Comparison of ENCODE assay signal across 9 mouse cellular contexts in the genomic region with DNA sequence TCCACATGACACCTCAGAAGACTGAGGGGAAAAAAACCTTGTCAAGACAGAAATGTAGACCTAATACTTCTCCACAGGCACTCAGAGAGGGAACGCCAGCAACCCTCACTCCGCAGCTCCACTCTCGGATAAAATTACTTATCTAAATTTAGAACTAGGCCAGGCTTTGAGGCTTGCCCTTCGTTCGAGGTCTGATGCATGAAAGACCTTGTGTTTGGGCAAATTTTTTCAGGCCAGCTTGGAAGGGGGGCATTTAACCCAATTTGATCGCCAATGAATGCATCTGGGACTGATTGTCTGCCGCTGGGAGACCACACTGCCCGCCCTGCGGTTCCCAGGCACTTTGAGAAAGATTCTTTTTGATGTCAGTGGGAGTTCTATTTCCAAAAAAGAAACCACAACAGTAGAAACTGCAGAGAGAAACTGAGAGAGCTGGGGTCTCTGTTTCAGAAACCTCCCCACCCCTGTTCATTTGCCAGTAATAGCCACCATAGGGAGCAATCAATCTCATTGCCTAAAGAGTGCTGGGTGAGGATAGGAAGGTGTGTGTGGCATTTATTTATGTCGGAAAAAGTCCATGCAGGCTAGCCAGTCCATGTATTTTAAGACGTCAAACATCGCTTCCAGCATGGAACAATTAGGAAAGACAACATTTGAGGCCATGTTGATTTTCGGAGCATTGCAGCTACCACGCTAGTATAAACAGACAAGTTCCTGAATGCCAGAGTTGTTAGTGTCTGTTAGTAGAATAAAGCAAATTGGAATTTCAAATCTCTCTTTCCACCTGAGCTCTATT.
A peak's percentile ranks its signal among the peaks of the same experiment; 100 is the strongest.
DNase-seq lines count a peak whose midpoint lies in the region; ATAC-seq and TF ChIP-seq lines count a peak whose summit lies in the region.
"Had no signal": no experiment of that assay in that cellular context is flagged by ENCODE, and none has a peak within 500 bp of the region (broad histone marks: within the 10 kb centered on the region; RNA-seq: fewer than 3 reads in every experiment).

No protein-coding gene starts in this region.

- H3K36me3 ChIP-seq in liver, embryonic 11.5 days (ENCODE audit: control insufficient read depth, insufficient read depth, low read length), result no peaks in the 10 kb centered on the region

- H3K9me3 ChIP-seq in liver, embryonic 11.5 days (ENCODE audit: control insufficient read depth, low read length), result no peaks in the 10 kb centered on the region

- H3K9ac ChIP-seq in liver, embryonic 11.5 days (ENCODE audit: low read depth, low read length), result no peak overlapping the region

- no peak for ATAC-seq in liver, embryonic 11.5 days (replicated peaks; ENCODE audit: low FRiP score)

- H3K27ac ChIP-seq in cerebellum, adult 2 months (ENCODE audit: insufficient read depth, low read length), result no peak overlapping the region
- no peak overlapping the region for H3K27ac ChIP-seq in liver, embryonic 11.5 days (ENCODE audit: low read depth, low read length)

- no peak overlapping the region for H3K4me3 ChIP-seq in cerebellum, adult 2 months (replicated peaks; ENCODE audit: insufficient read depth, low read depth, low read length)
- H3K4me3 ChIP-seq in liver, embryonic 11.5 days (ENCODE audit: low read depth, low read length), result no peak overlapping the region
- H3K4me3 ChIP-seq: myocyte had no signal

- no peak overlapping the region for H3K4me2 ChIP-seq in liver, embryonic 11.5 days

- TF ChIP-seq POLR2A in cerebellum, adult 2 months (IDR thresholded peaks at IDR 0.05; ENCODE audit: borderline replicate concordance, insufficient read depth, low read length), result no peak

- H3K27me3 ChIP-seq in cerebellum, adult 2 months (ENCODE audit: control insufficient read depth, insufficient read depth, low read length), result no peaks in the 10 kb centered on the region
- no peaks in the 10 kb centered on the region for H3K27me3 ChIP-seq in liver, embryonic 11.5 days (replicated peaks; ENCODE audit: control insufficient read depth, insufficient read depth, low read length)

- peaks cover 3% of the 10 kb centered on the region; the same call in 1 of the 2 replicates for H3K4me1 ChIP-seq in cerebellum, adult 2 months (ENCODE audit: control insufficient read depth, insufficient read depth, low read length)
- no peaks in the 10 kb centered on the region for H3K4me1 ChIP-seq in liver, embryonic 11.5 days (replicated peaks; ENCODE audit: control insufficient read depth, insufficient read depth, low read length)

- 48% methylated on average over 14 of the region's 14 CpGs for WGBS in cerebellum, adult 2 months
- WGBS in liver, embryonic 11.5 days, result 73% methylated on average over 14 of the region's 14 CpGs

- no peak for TF ChIP-seq CTCF in cerebellum, adult 2 months (IDR thresholded peaks at IDR 0.05; ENCODE audit: borderline replicate concordance, insufficient read depth, low read depth, low read length)

- peak; percentile 13 for DNase-seq in adrenal gland, postnatal 10 days
- DNase-seq in cerebellum, adult 2 months, result peak; percentile 14 to 50
- peak; percentile 37 to 39 for DNase-seq in frontal cortex, postnatal 10 days (ENCODE audit: low spot score in 2 of 2)
- DNase-seq in left cerebral cortex, adult 11 months (ENCODE audit: low spot score), result peak; percentile 45
- DNase-seq in right cerebral cortex, postnatal 36 days (ENCODE audit: low spot score in 2 of 2), result peak; percentile 20 to 27
- DNase-seq in liver, embryonic 11.5 days (ENCODE audit: low spot score), result no peak
- DNase-seq in urinary bladder, postnatal 14 days (ENCODE audit: low spot score), result no peak
- DNase-seq in thymus, postnatal 10 days (ENCODE audit: low spot score in 2 of 2), result no peak

Comparison
In these comparisons a context has a peak if more than half of its experiments do, and no peak if none do; other contexts are left out.
1. DNase-seq: peak in adrenal gland, postnatal 10 days (single experiment), cerebellum, adult 2 months (2 of 2), frontal cortex, postnatal 10 days (2 of 2), left cerebral cortex, adult 11 months (single experiment) and right cerebral cortex, postnatal 36 days (2 of 2); none in liver, embryonic 11.5 days (single experiment), urinary bladder, postnatal 14 days (single experiment) and thymus, postnatal 10 days (0 of 2).